Mouse (Mus musculus) forebrain, embryonic 14.5 days (tissue): ENCODE measurements around the gene Nrtn. TPM values are rescaled to one million over a fixed set of nuclear protein-coding genes. Genes with fewer than 3 reads are reported as not detected.
A peak's percentile ranks its signal among the peaks of the same experiment; 100 is the strongest.

Experiments
- ATAC-seq: fragments of 200-750 bp; cut with Nextera tagmentation; 2 replicates; pipeline ENCODE4 v1.8.0; 2017; ENCODE audit warnings: mild to moderate bottlenecking, moderate library complexity
- DNase-seq: peaks from one replicate; pipeline ENCODE4 v3.0.0-alpha.2; 2015; ENCODE audit warnings: low spot score
- H3K27ac ChIP-seq: fragments of 300-500 bp; sonication (generic); 2 replicates; pipeline ENCODE4 v1.5.1; 2014; ENCODE audit warnings: low read depth, mild to moderate bottlenecking, control low read depth, low read length, moderate library complexity
- H3K27me3 ChIP-seq: fragments of 300-500 bp; sonication (generic); replicated peaks from 2 replicates; pipeline ENCODE4 v1.6.1; 2014; ENCODE audit warnings: low read length, control low read depth, mixed read lengths; ENCODE audit not compliant: control insufficient read depth, insufficient read depth
- H3K36me3 ChIP-seq: fragments of 300-500 bp; sonication (generic); 2 replicates; pipeline ENCODE4 v1.6.1; 2014; ENCODE audit warnings: low read length, control low read depth; ENCODE audit not compliant: control insufficient read depth, insufficient read depth
- H3K4me1 ChIP-seq: fragments of 300-500 bp; sonication (generic); 2 replicates; pipeline ENCODE4 v1.6.1; 2014; ENCODE audit warnings: antibody characterized with exemption, low read length, control low read depth; ENCODE audit not compliant: control insufficient read depth, insufficient read depth
- H3K4me2 ChIP-seq: fragments of 300-500 bp; sonication (generic); 2 replicates; pipeline ENCODE4 v1.6.1; 2014; ENCODE audit warnings: mild to moderate bottlenecking, control low read depth, low read length
- H3K4me3 ChIP-seq: fragments of 300-500 bp; sonication (generic); 2 replicates; pipeline ENCODE4 v1.5.1; 2014; ENCODE audit warnings: low read depth, low read length, control low read depth
- H3K9ac ChIP-seq: fragments of 300-500 bp; sonication (generic); 2 replicates; pipeline ENCODE4 v1.6.1; 2014; ENCODE audit warnings: mild to moderate bottlenecking, low read length, control low read depth, moderate library complexity
- H3K9me3 ChIP-seq: fragments of 300-500 bp; sonication (generic); replicated peaks from 2 replicates; pipeline ENCODE4 v1.6.1; 2016; ENCODE audit warnings: low read length, control low read depth, mixed read lengths; ENCODE audit not compliant: control insufficient read depth
- WGBS: fragments of 180-500 bp; shearing (Covaris S2); extraction: QIAGEN DNeasy Blood & Tissue Kit; methylation state at CpG from one replicate; pipeline ENCODE4 v1.1.7; 2014; 5-methylcytosine and 5-hydroxymethylcytosine counted together
- polyA plus RNA-seq: library from polyadenylated mRNA; unstranded; fragments of >200 nt; fragmentation: Nextera tagmentation; extraction: Ambion mirVana; gene quantifications from 2 replicates; pipeline ENCODE4 v1.2.1, GENCODE M21; 2014

The Nrtn gene
- polyA plus RNA-seq, 1 experiment from 2014 or later: 1.7 TPM

DNA sequence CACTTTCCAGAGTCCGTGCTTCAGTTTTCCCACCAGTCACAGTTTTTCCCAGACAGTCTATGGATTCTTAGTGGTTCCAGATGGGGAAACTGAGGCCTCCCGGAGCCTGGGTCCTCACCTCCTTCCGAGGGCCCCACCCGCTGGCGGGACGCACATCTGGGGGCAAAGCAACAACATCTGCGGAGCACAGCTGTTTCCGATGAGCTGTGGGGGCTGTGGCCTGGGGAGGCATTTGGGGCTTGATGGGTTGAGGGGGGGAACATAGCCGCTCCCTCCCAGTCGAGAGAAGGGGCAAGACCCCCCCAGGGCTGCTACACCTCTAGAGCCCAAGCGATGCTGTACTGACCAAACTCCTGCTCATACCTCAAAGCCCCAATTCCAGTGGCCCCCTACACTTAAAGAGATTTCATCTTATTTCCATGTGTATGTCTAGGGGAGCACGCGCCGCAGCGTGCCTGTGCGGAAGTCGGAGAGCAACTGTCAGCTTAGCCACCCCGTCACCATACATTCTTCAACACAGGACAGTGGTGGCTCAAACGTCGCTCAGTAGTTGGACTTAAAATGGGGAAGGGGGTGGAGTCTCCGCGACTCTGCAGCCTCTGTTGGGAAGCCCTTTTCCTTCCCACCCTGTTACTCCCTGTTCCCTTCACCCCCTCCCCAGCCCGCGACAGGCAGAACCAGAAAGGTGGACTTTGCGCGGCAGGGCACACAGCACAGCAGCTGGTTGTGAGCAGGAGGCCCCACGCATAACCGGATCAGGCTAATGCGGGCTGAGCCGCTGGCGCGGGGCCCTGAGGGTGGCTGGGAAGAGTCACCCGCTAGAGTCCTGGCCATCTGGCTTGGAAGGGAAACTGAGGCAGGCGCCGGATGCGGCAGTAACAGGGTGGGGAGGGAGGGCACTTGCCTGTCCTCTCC is 2.8 kb downstream of the Nrtn start:
- Histone ChIP-seq H3K27ac (no peak overlapping the region), H3K36me3 (no peaks in the 10 kb centered on the region), H3K27me3 (peaks cover 62% of the 10 kb centered on the region), H3K4me2 (no peak overlapping the region), H3K4me1 (peaks cover 6% of the 10 kb centered on the region), H3K4me3 (no peak overlapping the region), H3K9me3 (no peaks in the 10 kb centered on the region), H3K9ac (no peak overlapping the region)
- WGBS: 20% methylated on average over 36 of the region's 36 CpGs
- DNase-seq (no peak), ATAC-seq (no peak)

DNA sequence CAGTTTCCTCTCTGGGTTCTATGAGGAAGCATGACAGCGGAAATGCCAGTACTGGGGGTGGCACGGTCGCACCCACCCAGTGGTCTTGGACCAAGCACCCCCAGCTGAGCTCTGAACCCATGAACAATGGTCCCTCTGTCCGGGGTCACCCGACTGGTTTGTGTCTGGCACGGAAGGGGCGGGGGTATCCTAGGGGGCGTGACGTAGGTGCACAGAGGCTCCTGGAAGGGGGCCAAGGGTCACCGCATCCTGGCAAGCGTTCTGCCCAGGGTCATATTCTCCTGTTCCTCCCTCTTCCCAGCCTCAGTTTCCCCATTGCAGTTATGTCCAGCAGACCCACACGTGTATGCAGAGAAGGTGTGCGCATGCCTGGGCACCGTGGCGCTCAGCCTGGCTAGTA is 3.9 kb downstream of the Nrtn start:
- Histone ChIP-seq H3K4me2 (no peak overlapping the region), H3K36me3 (no peaks in the 10 kb centered on the region), H3K4me1 (peaks cover 6% of the 10 kb centered on the region), H3K9ac (no peak overlapping the region), H3K9me3 (no peaks in the 10 kb centered on the region), H3K4me3 (no peak overlapping the region), H3K27me3 (peaks cover 62% of the 10 kb centered on the region), H3K27ac (no peak overlapping the region)
- WGBS: 16% methylated on average over 15 of the region's 15 CpGs
- DNase-seq (no peak), ATAC-seq (no peak)

GRCm38 (mm10) chr17:56751404-56752072 is 5.8 kb downstream of the Nrtn start:
- no peaks in the 10 kb centered on the region for H3K4me1 ChIP-seq
- no peaks in the 10 kb centered on the region for H3K36me3 ChIP-seq
- H3K4me3 ChIP-seq: peak overlapping the region; percentile 21
- DNase-seq: peak; percentile 83
- H3K4me2 ChIP-seq: peak overlapping the region; percentile 32
- no peaks in the 10 kb centered on the region for H3K9me3 ChIP-seq
- 24% methylated on average over 67 of the region's 71 CpGs for WGBS
- peak overlapping the region; percentile 43 for H3K9ac ChIP-seq
- peak; percentile 88 for ATAC-seq
- H3K27ac ChIP-seq: no peak overlapping the region
- H3K27me3 ChIP-seq: peaks cover 49% of the 10 kb centered on the region

GRCm38 (mm10) chr17:56744173-56744572 is 13.2 kb downstream of the Nrtn start:
- H3K36me3 ChIP-seq: no peaks in the 10 kb centered on the region
- WGBS: 69% methylated on average over 5 of the region's 5 CpGs

GRCm38 (mm10) chr17:56740788-56741160 is 16.6 kb downstream of the Nrtn start:
- Histone ChIP-seq H3K4me1 (no peaks in the 10 kb centered on the region), H3K9ac (no peak overlapping the region), H3K27me3 (no peaks in the 10 kb centered on the region), H3K4me3 (no peak overlapping the region), H3K9me3 (no peaks in the 10 kb centered on the region), H3K27ac (no peak overlapping the region), H3K4me2 (no peak overlapping the region), H3K36me3 (no peaks in the 10 kb centered on the region)
- DNase-seq: no peak
- ATAC-seq: no peak
- 79% methylated on average over 17 of the region's 17 CpGs for WGBS

More at GRCm38 (mm10) chr17:56744173-56744572, 13.2 kb downstream of the Nrtn start:
- DNase-seq (no peak), ATAC-seq (no peak)
- Histone ChIP-seq H3K4me1 (no peaks in the 10 kb centered on the region), H3K4me2 (no peak overlapping the region), H3K27me3 (no peaks in the 10 kb centered on the region), H3K9me3 (no peaks in the 10 kb centered on the region), H3K4me3 (no peak overlapping the region), H3K27ac (no peak overlapping the region), H3K9ac (no peak overlapping the region)

- Histone ChIP-seq H3K4me3 (no peak overlapping the region), H3K36me3 (no peaks in the 10 kb centered on the region), H3K27ac (no peak overlapping the region), H3K4me1 (no peaks in the 10 kb centered on the region), H3K4me2 (no peak overlapping the region), H3K9ac (no peak overlapping the region), H3K27me3 (no peaks in the 10 kb centered on the region), H3K9me3 (no peaks in the 10 kb centered on the region)
- DNase-seq (no peak), ATAC-seq (no peak)
- 83% methylated on average over 17 of the region's 17 CpGs for WGBS
These were observed 17.1 kb downstream of the Nrtn start for GRCm38 (mm10) chr17:56740118-56740787.

DNA sequence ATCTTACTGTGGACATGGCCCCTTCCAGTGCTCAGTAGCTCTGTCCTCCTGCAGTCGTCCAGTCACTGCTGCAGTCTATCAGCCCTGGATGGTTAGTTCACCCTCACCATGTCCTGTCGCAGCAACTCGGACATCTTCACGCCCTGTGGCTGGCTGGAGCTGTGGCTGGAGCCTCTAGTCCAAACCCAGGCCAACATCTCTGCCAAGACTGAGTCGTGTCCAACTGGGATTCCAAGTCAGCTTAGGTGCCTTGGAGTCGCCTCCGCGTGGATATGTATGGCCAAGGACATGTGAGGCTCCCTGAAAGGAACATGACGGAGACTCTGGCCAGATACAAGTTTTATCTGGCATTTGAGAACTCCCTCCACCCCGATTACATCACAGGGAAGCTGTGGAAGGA is 19.1 kb downstream of the Nrtn start:
- no peak overlapping the region for H3K9ac ChIP-seq
- H3K4me1 ChIP-seq: no peaks in the 10 kb centered on the region
- ATAC-seq (no peak), DNase-seq (no peak)
- H3K27me3 ChIP-seq: no peaks in the 10 kb centered on the region
- H3K27ac ChIP-seq: no peak overlapping the region
- no peak overlapping the region for H3K4me2 ChIP-seq
- no peaks in the 10 kb centered on the region for H3K36me3 ChIP-seq
- H3K4me3 ChIP-seq: no peak overlapping the region
- no peaks in the 10 kb centered on the region for H3K9me3 ChIP-seq
- WGBS: 84% methylated on average over 10 of the region's 10 CpGs

- no peaks in the 10 kb centered on the region for H3K9me3 ChIP-seq
- no peak for ATAC-seq
- H3K27me3 ChIP-seq: no peaks in the 10 kb centered on the region
- no peak overlapping the region for H3K9ac ChIP-seq
- no peak overlapping the region for H3K27ac ChIP-seq
- H3K4me2 ChIP-seq: no peak overlapping the region
- no peaks in the 10 kb centered on the region for H3K4me1 ChIP-seq
- 53% methylated on average over 8 of the region's 8 CpGs for WGBS
- H3K4me3 ChIP-seq: no peak overlapping the region
- H3K36me3 ChIP-seq: no peaks in the 10 kb centered on the region
- no peak for DNase-seq
These were observed 20.8 kb downstream of the Nrtn start for GRCm38 (mm10) chr17:56736534-56736933.
